Mouse (Mus musculus) pancreas, adult 10 weeks (tissue): ENCODE data around the gene Sbsn. TPM values are rescaled to one million over a fixed set of nuclear protein-coding genes. Genes with fewer than 3 reads are reported as not detected.

Source experiments
- polyA plus RNA-seq: library from polyadenylated mRNA; stranded (reverse); fragments of 350-450 nt; fragmentation: Illumina TruSeq; extraction: RNeasy Lipid Tissue Mini Kit (QIAGEN cat#74804); gene quantifications from one replicate; pipeline ENCODE4 v1.2.3, GENCODE M21; 2015; ENCODE audit warnings: low read depth, low replicate concordance; ENCODE audit not compliant: insufficient read depth

The Sbsn gene
- polyA plus RNA-seq: 11.2 TPM

GRCm38 (mm10) chr7:30751086-30751669 lies at the start of gene Sbsn:
TSS of gene Sbsn (plus strand) at chr7:30751471.

GRCm38 (mm10) chr7:30711942-30712341 lies 39.3 kb upstream of the Sbsn start, which contains the start of gene Atp4a:
TSS of gene Atp4a (plus strand) at chr7:30712209.

GRCm38 (mm10) chr7:30729396-30730063 lies 21.7 kb upstream of the Sbsn start, which contains the start of gene Tmem147:
TSS of gene Tmem147 (minus strand) at chr7:30729540.

DNA sequence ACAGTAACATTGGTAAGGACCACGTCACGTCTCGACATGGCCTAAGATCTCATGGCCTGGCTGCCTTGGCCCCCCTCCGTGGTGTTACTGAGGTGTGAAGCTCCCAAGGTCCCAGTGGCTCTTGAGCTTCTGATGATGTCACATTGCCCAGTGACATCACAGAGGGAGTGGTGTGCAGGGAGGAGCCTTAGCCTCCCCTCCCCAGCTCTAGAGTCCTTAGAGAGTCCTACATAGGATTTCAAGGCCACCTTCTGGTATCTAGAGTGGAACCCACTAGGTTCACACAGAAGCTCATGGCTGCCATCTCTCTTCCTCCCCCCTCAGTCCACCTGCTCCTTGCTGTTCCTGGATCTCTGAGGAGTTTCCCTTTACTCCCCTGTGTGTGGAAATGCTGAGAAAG lies 7.7 kb upstream of the Sbsn start, which contains the start of gene Gapdhs:
TSS of gene Gapdhs (minus strand) at position 65 of the 400 bp plus-strand sequence.

GRCm38 (mm10) chr7:30763456-30763855 lies 12.2 kb downstream of the Sbsn start, which contains the start of gene Dmkn:
TSS of gene Dmkn (plus strand) at chr7:30763756.

GRCm38 (mm10) chr7:30787377-30788022 lies 36.2 kb downstream of the Sbsn start, which contains the start of gene Krtdap:
TSS of gene Krtdap (plus strand) at chr7:30787896.

Other genes starting within 250 kb of the Sbsn start
- gene Arhgap33, start 216.4 kb upstream of the Sbsn start, polyA plus RNA-seq: 2.0 TPM
- 4.7 TPM for gene Hspb6, start 199.3 kb upstream of the Sbsn start, polyA plus RNA-seq
- 3.7 TPM for gene Proser3, start 199.2 kb upstream of the Sbsn start, polyA plus RNA-seq
- 63.0 TPM for gene Lin37, start 191.6 kb upstream of the Sbsn start, polyA plus RNA-seq
- gene U2af1l4, start 188.2 kb upstream of the Sbsn start, polyA plus RNA-seq: 5.9 TPM
- gene Gm49396, start 188.1 kb upstream of the Sbsn start, polyA plus RNA-seq: 6.8 TPM
- 57.9 TPM for gene Psenen, start 187.8 kb upstream of the Sbsn start, polyA plus RNA-seq
- 8.7 TPM for gene Igflr1, start 186.0 kb upstream of the Sbsn start, polyA plus RNA-seq
- gene Kmt2b, start 162.7 kb upstream of the Sbsn start, polyA plus RNA-seq: 13.3 TPM
- gene Zbtb32, start 152.6 kb upstream of the Sbsn start, polyA plus RNA-seq: not detected
- not detected for gene Upk1a, start 138.6 kb upstream of the Sbsn start, polyA plus RNA-seq
- gene Cox6b1, start 125.3 kb upstream of the Sbsn start, polyA plus RNA-seq: 125 TPM
- not detected for gene Etv2, start 115.6 kb upstream of the Sbsn start, polyA plus RNA-seq
- 13.4 TPM for gene Rbm42, start 101.2 kb upstream of the Sbsn start, polyA plus RNA-seq
- 5.9 TPM for gene Haus5, start 86.5 kb upstream of the Sbsn start, polyA plus RNA-seq
- gene Pmis2, start 79.9 kb upstream of the Sbsn start, polyA plus RNA-seq: not detected
- gene 2200002J24Rik, start 52.5 kb upstream of the Sbsn start, polyA plus RNA-seq: not detected
- 0.65 TPM for gene Atp4a, start 39.3 kb upstream of the Sbsn start, polyA plus RNA-seq
- gene Tmem147, start 21.9 kb upstream of the Sbsn start, polyA plus RNA-seq: 89.1 TPM
- gene Gapdhs, start 7.8 kb upstream of the Sbsn start, polyA plus RNA-seq: not detected
- gene Dmkn, start 12.3 kb downstream of the Sbsn start, polyA plus RNA-seq: 10.9 TPM
- not detected for gene Krtdap, start 36.4 kb downstream of the Sbsn start, polyA plus RNA-seq
- 1.1 TPM for gene Ffar2, start 72.3 kb downstream of the Sbsn start, polyA plus RNA-seq
- gene Ffar3, start 104.7 kb downstream of the Sbsn start, polyA plus RNA-seq: 1.0 TPM
- gene Ffar1, start 110.1 kb downstream of the Sbsn start, polyA plus RNA-seq: 2.4 TPM
- 0.94 TPM for gene Cd22, start 128.9 kb downstream of the Sbsn start, polyA plus RNA-seq
- gene Mag, start 163.4 kb downstream of the Sbsn start, polyA plus RNA-seq: not detected
- gene Hamp2, start 173.2 kb downstream of the Sbsn start, polyA plus RNA-seq: 330 TPM
- gene Hamp, start 192.6 kb downstream of the Sbsn start, polyA plus RNA-seq: not detected
- gene Usf2, start 205.3 kb downstream of the Sbsn start, polyA plus RNA-seq: 32.1 TPM
- 15.2 TPM for gene Lsr, start 222.0 kb downstream of the Sbsn start, polyA plus RNA-seq
- gene Fam187b, start 222.3 kb downstream of the Sbsn start, polyA plus RNA-seq: 3.6 TPM